Mouse (Mus musculus): ENCODE results near the gene Nup88. TPM values are rescaled to one million over a fixed set of nuclear protein-coding genes. Genes with fewer than 3 reads are reported as not detected.

The Nup88 gene
- polyA plus RNA-seq, 1 experiment, result 227 TPM

DNA sequence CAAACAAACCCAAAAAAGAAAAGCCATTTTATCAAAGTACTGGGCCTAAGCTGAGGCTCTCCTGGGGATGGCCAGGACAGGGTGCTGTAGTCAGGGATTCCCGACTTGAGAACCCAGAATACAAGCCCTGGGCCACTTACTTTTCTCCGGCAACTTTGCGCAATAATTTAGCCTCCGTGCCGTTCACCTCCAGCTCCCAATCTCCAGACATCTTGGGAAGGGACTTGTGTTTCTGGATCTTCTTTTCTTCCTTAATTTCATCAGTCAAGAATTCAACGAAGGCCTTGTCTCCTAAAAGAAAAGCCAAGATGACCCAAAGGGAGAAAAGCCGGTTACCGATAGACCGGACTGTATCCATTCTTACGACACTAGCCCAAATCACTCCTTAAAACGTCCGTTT lies 12.3 kb upstream of the Nup88 start:
- Histone ChIP-seq H3K9ac (ENCODE audit: low read depth, poor library complexity, severe bottlenecking) (peak overlapping the region; percentile 83), H3K27ac (ENCODE audit: insufficient read depth, low read length) (0 out of 2 replicates have a peak overlapping the region, but pooled peaks have one; percentile 9), H3K27me3 (ENCODE audit: control insufficient read depth, insufficient read depth, low read length, poor library complexity, severe bottlenecking) (no peaks in the 10 kb centered on the region), H3K4me3 (ENCODE audit: low read depth, low read length) (peak overlapping the region; percentile 90), H3K36me3 (ENCODE audit: control insufficient read depth, insufficient read depth, low read length, poor library complexity, severe bottlenecking) (peaks cover 64% of the 10 kb centered on the region), H3K4me1 (ENCODE audit: control insufficient read depth, insufficient read depth, low read length) (no peaks in the 10 kb centered on the region), H3K9me3 (replicated peaks; ENCODE audit: control insufficient read depth, insufficient read depth, low read length, poor library complexity, severe bottlenecking) (no peaks in the 10 kb centered on the region)
- TF ChIP-seq EP300 (IDR thresholded peaks at IDR 0.05; ENCODE audit: insufficient read depth, low read depth, low read length), result no peak
- TF ChIP-seq POLR2A (IDR thresholded peaks at IDR 0.05; ENCODE audit: insufficient read depth, low read length), result no peak
- TF ChIP-seq CTCF (IDR thresholded peaks at IDR 0.05; ENCODE audit: low read depth, low read length), result no peak

DNA sequence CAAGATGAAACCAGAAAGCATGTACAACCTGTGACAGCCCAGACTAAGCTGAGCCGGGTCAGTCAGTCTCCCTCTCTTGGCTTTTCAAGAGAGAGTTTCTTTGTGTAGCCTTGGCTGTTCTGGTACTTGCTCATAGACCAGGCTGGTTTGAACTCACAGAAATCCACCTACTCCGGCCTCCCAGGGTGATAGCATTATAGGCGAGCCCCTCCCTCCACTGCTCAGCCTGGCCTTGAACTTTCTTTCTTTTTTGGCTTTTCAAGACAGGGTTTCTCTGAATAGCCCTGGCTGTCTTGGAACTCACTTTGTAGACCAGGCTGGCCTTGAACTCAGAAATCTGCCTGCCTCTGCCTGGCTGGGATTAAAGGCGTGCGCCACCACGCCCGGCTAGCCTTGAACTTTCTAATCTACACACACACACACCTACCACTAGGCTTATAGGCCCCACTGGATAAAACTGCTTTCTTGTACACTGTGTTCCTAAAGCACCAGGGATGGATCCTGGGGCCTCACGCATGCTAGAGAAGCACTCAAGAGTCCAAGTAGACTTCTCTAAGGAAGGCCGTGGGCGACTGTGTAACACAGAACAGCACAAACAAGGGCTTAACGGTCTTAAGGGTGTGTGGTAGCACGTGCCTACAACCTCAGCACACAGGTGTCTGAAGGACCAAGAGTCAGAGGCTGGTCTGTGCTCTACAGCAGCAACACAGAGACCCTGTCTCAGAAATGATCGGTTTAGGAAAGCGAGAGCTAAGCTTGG lies 11.2 kb upstream of the Nup88 start:
- H3K9ac ChIP-seq (ENCODE audit: low read depth, poor library complexity, severe bottlenecking), result peak overlapping the region; percentile 83
- peaks cover 68% of the 10 kb centered on the region for H3K36me3 ChIP-seq (ENCODE audit: control insufficient read depth, insufficient read depth, low read length, poor library complexity, severe bottlenecking)
- H3K4me1 ChIP-seq (ENCODE audit: control insufficient read depth, insufficient read depth, low read length), result no peaks in the 10 kb centered on the region
- TF ChIP-seq CTCF (IDR thresholded peaks at IDR 0.05; ENCODE audit: low read depth, low read length), result no peak
- no peak for TF ChIP-seq EP300 (IDR thresholded peaks at IDR 0.05; ENCODE audit: insufficient read depth, low read depth, low read length)
- no peak for TF ChIP-seq POLR2A (IDR thresholded peaks at IDR 0.05; ENCODE audit: insufficient read depth, low read length)
- peak overlapping the region; percentile 90 for H3K4me3 ChIP-seq (ENCODE audit: low read depth, low read length)
- H3K27me3 ChIP-seq (ENCODE audit: control insufficient read depth, insufficient read depth, low read length, poor library complexity, severe bottlenecking), result no peaks in the 10 kb centered on the region
- no peaks in the 10 kb centered on the region for H3K9me3 ChIP-seq (replicated peaks; ENCODE audit: control insufficient read depth, insufficient read depth, low read length, poor library complexity, severe bottlenecking)
- H3K27ac ChIP-seq (ENCODE audit: insufficient read depth, low read length), result peak overlapping the region; percentile 22

DNA sequence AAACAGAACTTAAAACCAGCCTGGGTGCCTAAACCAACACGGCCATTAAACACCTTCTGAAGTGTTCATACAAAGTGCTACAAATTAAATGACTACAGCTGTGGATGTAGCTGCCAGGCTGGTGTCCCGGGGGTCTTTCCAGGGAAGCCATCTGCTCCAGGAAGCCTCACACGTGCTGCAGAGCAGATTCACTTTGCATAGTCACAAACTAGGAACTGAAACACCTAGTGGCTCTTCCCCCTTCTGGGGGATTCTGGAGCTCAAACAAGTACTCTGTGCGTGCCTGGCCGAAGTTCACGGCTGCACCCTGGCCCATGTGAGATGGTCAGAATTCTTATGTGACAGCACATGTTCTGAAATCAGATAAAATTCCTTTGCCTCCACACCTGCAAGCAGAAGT lies 10.5 kb upstream of the Nup88 start:
- Histone ChIP-seq H3K9me3 (replicated peaks; ENCODE audit: control insufficient read depth, insufficient read depth, low read length, poor library complexity, severe bottlenecking) (no peaks in the 10 kb centered on the region), H3K27me3 (ENCODE audit: control insufficient read depth, insufficient read depth, low read length, poor library complexity, severe bottlenecking) (no peaks in the 10 kb centered on the region), H3K4me3 (ENCODE audit: low read depth, low read length) (no peak overlapping the region), H3K9ac (ENCODE audit: low read depth, poor library complexity, severe bottlenecking) (0 out of 2 replicates have a peak overlapping the region, but pooled peaks have one; percentile 24), H3K36me3 (ENCODE audit: control insufficient read depth, insufficient read depth, low read length, poor library complexity, severe bottlenecking) (peaks cover 65% of the 10 kb centered on the region), H3K4me1 (ENCODE audit: control insufficient read depth, insufficient read depth, low read length) (no peaks in the 10 kb centered on the region), H3K27ac (ENCODE audit: insufficient read depth, low read length) (no peak overlapping the region)
- TF ChIP-seq EP300 (IDR thresholded peaks at IDR 0.05; ENCODE audit: insufficient read depth, low read depth, low read length) (no peak), CTCF (IDR thresholded peaks at IDR 0.05; ENCODE audit: low read depth, low read length) (no peak), POLR2A (IDR thresholded peaks at IDR 0.05; ENCODE audit: insufficient read depth, low read length) (no peak)

DNA sequence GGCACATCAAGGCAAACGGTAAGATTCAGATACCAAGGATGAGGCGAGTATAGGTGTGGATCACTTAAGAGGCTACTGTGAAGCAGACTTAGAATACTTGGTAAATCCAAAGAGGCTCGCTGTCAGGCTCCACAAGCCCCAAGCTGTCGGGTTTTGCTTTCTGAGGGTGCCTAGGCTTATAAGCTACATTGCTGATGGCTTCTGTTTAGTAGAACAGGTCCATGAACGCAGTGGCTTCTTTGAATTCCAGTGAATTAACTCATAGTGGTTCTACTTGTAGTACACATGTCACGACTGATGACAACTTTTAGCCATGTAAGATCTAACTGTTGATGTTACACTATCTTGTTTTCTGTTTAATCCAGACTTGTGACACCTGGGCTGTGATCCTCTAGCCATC lies 7.5 kb upstream of the Nup88 start:
- Histone ChIP-seq H3K9me3 (replicated peaks; ENCODE audit: control insufficient read depth, insufficient read depth, low read length, poor library complexity, severe bottlenecking) (no peaks in the 10 kb centered on the region), H3K36me3 (ENCODE audit: control insufficient read depth, insufficient read depth, low read length, poor library complexity, severe bottlenecking) (peaks cover 70% of the 10 kb centered on the region)

DNA sequence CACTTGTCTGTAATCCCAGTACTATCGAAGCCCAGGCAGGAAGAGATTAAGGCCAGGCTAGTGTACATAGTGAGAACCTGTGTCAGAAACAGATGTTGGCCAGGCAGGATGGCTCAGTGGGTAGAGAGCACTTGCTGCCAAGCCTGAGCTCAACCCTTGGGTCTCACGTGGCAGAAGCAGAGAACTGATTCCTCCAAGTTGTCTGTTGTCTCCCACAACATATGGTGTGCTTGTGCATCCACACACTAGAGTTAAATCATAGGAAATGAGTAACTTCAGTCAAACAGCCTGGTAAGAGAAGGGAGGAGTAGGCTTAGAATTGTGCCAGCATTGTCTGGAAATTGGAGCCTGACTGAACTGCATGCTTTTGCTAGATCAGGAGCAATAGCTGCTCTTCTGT lies 5.4 kb upstream of the Nup88 start:
- Histone ChIP-seq H3K36me3 (ENCODE audit: control insufficient read depth, insufficient read depth, low read length, poor library complexity, severe bottlenecking) (peaks cover 56% of the 10 kb centered on the region), H3K9ac (ENCODE audit: low read depth, poor library complexity, severe bottlenecking) (no peak overlapping the region), H3K27me3 (ENCODE audit: control insufficient read depth, insufficient read depth, low read length, poor library complexity, severe bottlenecking) (no peaks in the 10 kb centered on the region), H3K4me1 (ENCODE audit: control insufficient read depth, insufficient read depth, low read length) (no peaks in the 10 kb centered on the region), H3K4me3 (ENCODE audit: low read depth, low read length) (no peak overlapping the region), H3K9me3 (replicated peaks; ENCODE audit: control insufficient read depth, insufficient read depth, low read length, poor library complexity, severe bottlenecking) (no peaks in the 10 kb centered on the region), H3K27ac (ENCODE audit: insufficient read depth, low read length) (no peak overlapping the region)
- TF ChIP-seq EP300 (IDR thresholded peaks at IDR 0.05; ENCODE audit: insufficient read depth, low read depth, low read length), result no peak
- no peak for TF ChIP-seq CTCF (IDR thresholded peaks at IDR 0.05; ENCODE audit: low read depth, low read length)
- no peak for TF ChIP-seq POLR2A (IDR thresholded peaks at IDR 0.05; ENCODE audit: insufficient read depth, low read length)

More for the DNA sequence above, 7.5 kb upstream of the Nup88 start:
- no peak overlapping the region for H3K4me3 ChIP-seq (ENCODE audit: low read depth, low read length)
- H3K27me3 ChIP-seq (ENCODE audit: control insufficient read depth, insufficient read depth, low read length, poor library complexity, severe bottlenecking), result no peaks in the 10 kb centered on the region
- TF ChIP-seq POLR2A (IDR thresholded peaks at IDR 0.05; ENCODE audit: insufficient read depth, low read length) (no peak), EP300 (IDR thresholded peaks at IDR 0.05; ENCODE audit: insufficient read depth, low read depth, low read length) (no peak), CTCF (IDR thresholded peaks at IDR 0.05; ENCODE audit: low read depth, low read length) (no peak)
- no peak overlapping the region for H3K9ac ChIP-seq (ENCODE audit: low read depth, poor library complexity, severe bottlenecking)
- H3K4me1 ChIP-seq (ENCODE audit: control insufficient read depth, insufficient read depth, low read length), result no peaks in the 10 kb centered on the region
- 0 out of 2 replicates have a peak overlapping the region, but pooled peaks have one; percentile 3 for H3K27ac ChIP-seq (ENCODE audit: insufficient read depth, low read length)

DNA sequence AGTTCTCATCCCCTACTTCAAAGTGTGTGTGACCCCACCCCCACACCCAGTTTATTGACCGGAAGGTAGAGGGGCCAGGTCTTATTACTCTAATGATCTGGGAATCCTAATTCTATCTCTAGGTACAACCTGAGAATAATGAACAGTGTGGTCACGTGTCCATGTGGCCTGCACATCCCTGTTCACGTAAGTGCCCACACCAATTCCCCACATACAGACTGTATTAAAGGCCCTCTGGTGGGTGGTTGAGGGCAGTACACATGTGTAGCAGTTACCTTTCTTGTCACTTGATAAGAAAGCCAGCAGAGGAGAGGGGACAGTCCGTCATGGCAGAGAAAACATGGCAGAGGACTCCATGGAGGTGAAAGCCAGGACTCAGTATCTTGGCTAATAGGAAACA lies 4.2 kb upstream of the Nup88 start:
- TF ChIP-seq EP300 (IDR thresholded peaks at IDR 0.05; ENCODE audit: insufficient read depth, low read depth, low read length) (no peak), CTCF (IDR thresholded peaks at IDR 0.05; ENCODE audit: low read depth, low read length) (no peak), POLR2A (IDR thresholded peaks at IDR 0.05; ENCODE audit: insufficient read depth, low read length) (no peak)
- no peak overlapping the region for H3K9ac ChIP-seq (ENCODE audit: low read depth, poor library complexity, severe bottlenecking)
- H3K27ac ChIP-seq (ENCODE audit: insufficient read depth, low read length), result no peak overlapping the region
- H3K4me3 ChIP-seq (ENCODE audit: low read depth, low read length), result no peak overlapping the region
- H3K36me3 ChIP-seq (ENCODE audit: control insufficient read depth, insufficient read depth, low read length, poor library complexity, severe bottlenecking), result peaks cover 44% of the 10 kb centered on the region
- no peaks in the 10 kb centered on the region for H3K27me3 ChIP-seq (ENCODE audit: control insufficient read depth, insufficient read depth, low read length, poor library complexity, severe bottlenecking)
- no peaks in the 10 kb centered on the region for H3K9me3 ChIP-seq (replicated peaks; ENCODE audit: control insufficient read depth, insufficient read depth, low read length, poor library complexity, severe bottlenecking)
- no peaks in the 10 kb centered on the region for H3K4me1 ChIP-seq (ENCODE audit: control insufficient read depth, insufficient read depth, low read length)
